Mouse (Mus musculus) cortical plate, adult 2 months (tissue): Measurements from ENCODE around the gene Psip1. TPM values are rescaled to one million over a fixed set of nuclear protein-coding genes. Genes with fewer than 3 reads are reported as not detected.

ENCODE experiments used
- H3K27ac ChIP-seq: fragments of 200-500 bp; 2 replicates; pipeline ENCODE4 v1.5.1; 2012; ENCODE audit warnings: low read length, control low read depth, inconsistent platforms; ENCODE audit not compliant: insufficient read depth
- H3K4me1 ChIP-seq: fragments of 200-500 bp; 2 replicates; pipeline ENCODE4 v1.6.1; 2011; ENCODE audit warnings: low read length; ENCODE audit not compliant: control insufficient read depth, insufficient read depth
- H3K4me3 ChIP-seq: fragments of 200-500 bp; 2 replicates; pipeline ENCODE4 v1.5.1; 2011; ENCODE audit warnings: mild to moderate bottlenecking, low read length, control low read depth; ENCODE audit not compliant: insufficient read depth
- CTCF ChIP-seq: fragments of 200-500 bp; IDR thresholded peaks from 2 replicates; pipeline ENCODE4 v1.5.1; 2011; ENCODE audit warnings: mild to moderate bottlenecking, control low read depth, low read length; ENCODE audit not compliant: insufficient read depth; ENCODE audit errors: extremely low read depth
- POLR2A ChIP-seq: fragments of 200-500 bp; IDR thresholded peaks from 2 replicates; pipeline ENCODE4 v1.6.1; 2011; ENCODE audit warnings: mild to moderate bottlenecking, low read length, control low read depth; ENCODE audit not compliant: insufficient read depth; ENCODE audit errors: extremely low read depth
- polyA plus RNA-seq: library from polyadenylated mRNA; depleted of rRNA; stranded (reverse); fragments of >200 nt; gene quantifications from 2 replicates; pipeline ENCODE4 v1.2.3, GENCODE M21; 2012

Psip1 gene
- polyA plus RNA-seq, 1 experiment: 179 TPM

GRCm38 (mm10) chr4:83428845-83429244 lies 57.4 kb downstream of the Psip1 start:
- H3K4me3 ChIP-seq: no peak overlapping the region
- H3K4me1 ChIP-seq: peaks cover 3% of the 10 kb centered on the region; the same call in 1 of the 2 replicates
- H3K27ac ChIP-seq: no peak overlapping the region
- TF ChIP-seq POLR2A: no peak
- TF ChIP-seq CTCF: no peak

DNA sequence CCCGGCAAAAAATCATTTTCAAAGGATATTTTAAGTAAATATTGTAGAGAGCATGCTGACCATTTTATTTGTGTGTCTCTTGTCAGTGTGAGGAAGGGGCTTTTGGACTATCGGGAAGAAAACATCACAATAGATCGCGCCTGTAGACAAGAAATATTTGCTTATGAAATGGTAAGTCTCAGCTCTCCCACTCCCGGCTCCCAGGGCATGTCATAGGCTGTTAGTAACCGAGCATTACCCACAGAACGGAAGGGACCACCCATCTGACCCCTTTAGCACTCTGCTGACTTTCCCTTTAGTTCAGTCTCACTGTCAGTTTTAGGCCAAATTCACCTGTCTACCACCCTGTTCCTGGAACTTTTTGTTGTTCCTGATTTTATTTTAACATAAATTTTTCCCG lies 58.6 kb downstream of the Psip1 start:
- Histone ChIP-seq H3K4me3 (no peak overlapping the region), H3K27ac (no peak overlapping the region), H3K4me1 (peaks cover 3% of the 10 kb centered on the region; the same call in 1 of the 2 replicates)
- no peak for TF ChIP-seq POLR2A
- TF ChIP-seq CTCF: no peak

GRCm38 (mm10) chr4:83427141-83427540 lies 59.1 kb downstream of the Psip1 start:
- Histone ChIP-seq H3K4me3 (no peak overlapping the region), H3K4me1 (peaks cover 2% of the 10 kb centered on the region; the same call in 1 of the 2 replicates), H3K27ac (no peak overlapping the region)
- TF ChIP-seq CTCF (no peak), POLR2A (no peak)

DNA sequence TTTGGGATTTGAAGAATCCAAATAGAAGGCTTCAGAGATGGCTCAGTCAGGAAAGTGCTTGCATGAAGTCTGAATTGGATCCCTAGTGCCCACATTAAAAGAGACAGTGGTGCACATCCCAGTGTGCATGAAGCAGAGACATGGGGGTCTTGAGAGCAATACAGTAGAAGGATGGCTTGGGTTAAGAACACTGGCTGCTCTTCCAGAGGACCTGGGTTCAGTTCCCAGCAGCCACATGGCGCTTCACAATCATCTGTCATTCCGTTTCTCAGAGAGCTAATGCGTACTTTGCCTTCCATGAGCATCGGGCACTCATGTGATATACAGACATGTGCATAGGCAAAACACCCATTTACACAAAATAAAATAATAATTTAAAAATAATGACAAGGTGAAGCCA lies 61.1 kb downstream of the Psip1 start:
- Histone ChIP-seq H3K4me3 (no peak overlapping the region), H3K4me1 (no peaks in the 10 kb centered on the region), H3K27ac (no peak overlapping the region)
- TF ChIP-seq POLR2A: no peak
- no peak for TF ChIP-seq CTCF

GRCm38 (mm10) chr4:83423641-83424040 lies 62.6 kb downstream of the Psip1 start:
- Histone ChIP-seq H3K27ac (no peak overlapping the region), H3K4me1 (no peaks in the 10 kb centered on the region; the same call in 1 of the 2 replicates), H3K4me3 (no peak overlapping the region)
- no peak for TF ChIP-seq CTCF
- TF ChIP-seq POLR2A: no peak

- no peak overlapping the region for H3K27ac ChIP-seq
- no peaks in the 10 kb centered on the region; the same call in 1 of the 2 replicates for H3K4me1 ChIP-seq
- TF ChIP-seq POLR2A: no peak
- H3K4me3 ChIP-seq: peak overlapping the region; percentile 86
These were observed 67.5 kb downstream of the Psip1 start for GRCm38 (mm10) chr4:83418781-83419180.

- TF ChIP-seq POLR2A: no peak
- TF ChIP-seq CTCF: no peak
- Histone ChIP-seq H3K27ac (0 out of 2 replicates have a peak overlapping the region, but pooled peaks have one; percentile 22), H3K4me3 (peak overlapping the region; percentile 86)
These were observed 68.5 kb downstream of the Psip1 start for GRCm38 (mm10) chr4:83417820-83418186.

DNA sequence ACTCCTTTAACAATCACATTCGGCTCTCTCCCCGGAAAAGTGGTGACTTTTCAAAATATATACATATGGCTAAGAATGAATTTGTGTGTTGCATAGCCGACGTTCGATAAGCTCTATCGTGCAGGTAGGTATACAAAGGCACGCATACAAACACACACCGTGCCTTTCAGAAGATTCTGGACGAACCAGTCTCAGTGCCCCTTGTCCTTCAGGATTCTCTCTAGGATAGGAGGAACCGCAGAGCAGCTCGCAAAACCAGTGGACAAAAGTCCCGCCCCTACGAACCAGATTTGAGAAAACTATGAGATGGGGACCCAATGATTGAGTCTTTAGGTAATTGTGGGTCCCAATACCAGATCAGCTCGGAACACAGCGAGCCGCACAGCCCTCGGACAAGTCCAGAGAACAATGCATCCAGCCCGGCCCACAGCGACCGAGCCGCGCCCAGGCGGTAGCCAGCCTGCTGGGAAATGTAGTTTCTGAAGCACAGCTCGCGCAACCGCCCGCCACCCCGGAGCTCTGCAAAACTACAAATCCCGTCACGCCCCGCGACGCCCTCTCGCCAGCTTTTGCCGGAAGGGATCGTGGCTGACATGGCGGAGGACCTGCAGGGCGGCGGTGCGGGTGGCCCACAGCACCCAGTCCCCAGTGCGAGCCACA lies 69.0 kb downstream of the Psip1 start, which contains the start of gene Snapc3:
Gene Snapc3, plus strand, starts transcription at position 565 of the 660 bp plus-strand sequence.
- H3K4me3 ChIP-seq: peak within 1 kb of the TSS; percentile 86
- TF ChIP-seq CTCF (no peak), POLR2A (peak; percentile 89)

More at GRCm38 (mm10) chr4:83417820-83418186, 68.5 kb downstream of the Psip1 start:
- no peaks in the 10 kb centered on the region; the same call in 1 of the 2 replicates for H3K4me1 ChIP-seq

DNA sequence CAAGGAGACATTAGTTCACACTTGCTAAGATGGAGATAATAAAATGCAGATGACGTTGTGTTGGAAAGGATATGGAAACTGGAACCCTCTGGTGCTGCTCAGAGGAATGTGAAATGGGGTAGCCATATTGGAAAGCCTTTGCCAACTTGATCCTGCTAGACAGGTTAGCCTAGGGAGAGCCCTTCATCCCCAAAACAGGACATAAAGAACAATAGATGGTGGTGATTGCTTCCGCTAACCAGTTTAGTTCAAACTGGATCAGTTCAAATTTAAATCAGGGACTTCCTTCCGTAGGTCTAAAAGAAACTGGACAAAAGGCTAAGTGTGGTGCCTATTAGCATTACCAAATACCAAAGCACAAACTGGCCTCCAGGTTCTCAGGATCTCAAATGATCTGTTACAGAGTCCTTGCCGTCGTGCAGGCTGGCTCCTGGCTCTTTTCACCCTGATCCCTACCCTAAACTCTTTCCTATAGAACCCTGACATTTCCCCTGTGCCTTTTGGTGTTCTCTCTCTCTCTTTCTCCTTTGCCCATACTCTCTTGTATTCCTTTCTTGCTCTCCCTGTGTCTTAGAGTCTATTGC lies 71.9 kb downstream of the Psip1 start:
- Histone ChIP-seq H3K4me1 (no peaks in the 10 kb centered on the region; the same call in 1 of the 2 replicates), H3K4me3 (no peak overlapping the region), H3K27ac (no peak overlapping the region)
- TF ChIP-seq POLR2A (no peak), CTCF (no peak)

More for the DNA sequence above, 69.0 kb downstream of the Psip1 start, which contains the start of gene Snapc3:
- Histone ChIP-seq H3K4me1 (no peaks in the 10 kb centered on the region; the same call in 1 of the 2 replicates), H3K27ac (0 out of 2 replicates have a peak within 1 kb of the TSS, but pooled peaks have one; percentile 22)

GRCm38 (mm10) chr4:83412060-83412459 lies 74.2 kb downstream of the Psip1 start:
- H3K27ac ChIP-seq: no peak overlapping the region
- H3K4me3 ChIP-seq: no peak overlapping the region
- no peaks in the 10 kb centered on the region for H3K4me1 ChIP-seq
- TF ChIP-seq POLR2A (no peak), CTCF (no peak)
